Mouse (Mus musculus): ENCODE measurements around the gene Zup1.

DNA sequence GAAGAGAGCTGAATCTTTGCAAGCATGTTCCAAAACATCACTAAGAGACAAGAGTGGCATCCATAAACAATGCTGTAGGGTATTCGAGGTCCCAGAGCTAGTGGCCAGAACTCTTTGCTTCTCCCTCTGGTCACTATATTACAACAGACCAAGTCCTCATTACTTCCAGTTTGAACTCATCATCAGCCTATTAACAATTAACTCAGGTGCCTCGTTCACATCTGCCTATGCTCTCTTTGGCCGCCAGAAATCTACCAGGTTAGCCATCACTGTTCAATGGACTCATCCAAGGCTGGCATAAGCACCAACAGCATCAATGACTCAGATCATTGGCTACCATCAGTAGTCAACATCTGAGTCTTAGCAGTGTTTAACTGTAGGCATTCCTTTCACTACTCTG, 5.7 kb downstream of the Zup1 start:
- TF ChIP-seq CTCF (conservative IDR thresholded peaks at IDR 0.05 in 1 of 2, IDR thresholded peaks at IDR 0.05 in 1 of 2; ENCODE audit: low read depth in 2 of 2, low read length in 2 of 2) (no peak), POLR2AphosphoS2 (IDR thresholded peaks at IDR 0.05; ENCODE audit: low read depth, low read length) (no peak), EP300 (IDR thresholded peaks at IDR 0.05; ENCODE audit: low read length) (no peak)
